Mouse (Mus musculus): Measurements from ENCODE around the gene Tbcd.

Tbcd gene

DNA sequence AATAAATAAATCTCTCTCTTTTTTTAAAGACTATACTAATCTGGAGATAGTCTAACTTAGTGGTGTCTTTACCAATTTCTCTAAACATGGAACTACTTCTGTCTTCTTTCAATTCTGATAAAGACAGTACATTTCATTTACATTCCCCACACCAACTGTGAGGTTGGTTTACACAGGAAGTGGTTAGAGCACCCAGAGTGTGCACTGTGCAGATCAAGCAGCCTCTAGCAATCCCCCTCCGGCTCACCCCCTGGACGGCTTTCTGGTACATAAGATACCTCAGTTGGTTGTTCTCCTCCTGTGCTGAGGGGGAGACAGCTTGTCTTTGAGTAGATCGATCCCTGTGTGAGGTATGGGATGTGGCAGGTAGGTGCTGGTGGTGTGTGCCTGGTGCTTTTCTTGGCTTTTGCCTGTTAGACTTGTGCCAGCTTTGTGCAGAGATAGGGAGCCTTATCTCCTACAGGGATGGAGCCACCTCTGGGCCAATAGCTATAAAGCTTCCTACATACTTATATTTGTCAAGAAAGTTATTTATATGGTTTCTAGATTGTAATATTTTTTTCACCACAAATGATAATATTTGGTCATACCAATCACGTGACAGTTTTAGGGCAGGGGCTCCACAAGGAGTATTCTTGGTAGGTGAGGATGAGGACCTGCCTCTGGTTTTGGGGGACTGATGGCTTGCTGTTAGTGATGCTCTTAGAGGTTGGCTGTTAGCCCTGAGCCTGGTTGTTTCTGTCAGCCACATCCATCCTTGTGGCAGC is 108.0 kb downstream of the Tbcd start:
- in situ Hi-C loops (cut with MboI; ENCODE audit: unreplicated experiment in 2 of 2), result no loop called here

- in situ Hi-C loops (cut with MboI; ENCODE audit: unreplicated experiment in 2 of 2), result no loop called here
Measured at GRCm38 (mm10) chr11:121560294-121560663, 108.5 kb downstream of the Tbcd start.

DNA sequence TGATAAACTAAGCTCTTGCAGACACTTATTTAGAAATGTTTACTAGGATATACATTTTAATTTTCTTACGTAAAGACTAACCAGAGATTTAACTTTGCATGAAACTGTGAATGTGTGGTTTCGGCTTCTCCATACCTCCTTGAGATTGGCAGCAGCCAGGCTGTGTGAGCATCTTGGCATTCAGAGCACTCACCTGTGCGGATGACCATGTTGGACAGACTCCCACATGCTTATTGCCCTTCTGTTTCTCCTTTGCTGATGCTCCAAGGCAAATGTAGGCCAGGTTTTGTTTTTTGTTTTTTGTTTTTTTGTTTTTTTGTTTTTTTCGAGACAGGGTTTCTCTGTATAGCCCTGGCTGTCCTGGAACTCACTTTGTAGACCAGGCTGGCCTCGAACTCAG is 111.6 kb downstream of the Tbcd start:
- in situ Hi-C loops (cut with MboI; ENCODE audit: unreplicated experiment in 2 of 2), result no loop called here

GRCm38 (mm10) chr11:121564265-121564664 is 112.5 kb downstream of the Tbcd start:
- in situ Hi-C loops (cut with MboI; ENCODE audit: unreplicated experiment in 2 of 2), result no loop called here

DNA sequence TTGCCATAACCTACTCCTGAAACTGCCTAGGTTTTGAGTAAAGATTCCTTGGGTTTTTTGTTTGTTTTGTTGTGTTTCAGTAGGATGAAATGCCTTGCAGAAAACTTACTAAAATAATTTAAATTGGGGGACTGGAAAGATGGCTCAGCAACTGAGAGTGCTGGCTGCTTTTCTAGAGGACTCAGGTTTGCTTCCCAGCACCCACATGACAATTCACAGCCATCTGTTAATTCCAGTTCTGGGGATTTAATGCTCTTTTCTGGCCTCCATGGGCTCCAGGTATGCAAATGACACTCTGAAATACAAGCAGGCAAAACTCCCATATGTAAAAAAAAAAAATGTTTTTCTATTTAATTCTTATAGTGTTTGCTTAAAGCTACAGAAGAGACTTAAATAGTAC is 130.1 kb downstream of the Tbcd start:
- in situ Hi-C loops (cut with MboI; ENCODE audit: unreplicated experiment in 2 of 2), result no loop called here

GRCm38 (mm10) chr11:121597254-121597653 is 145.5 kb downstream of the Tbcd start:
- in situ Hi-C loops (cut with MboI; ENCODE audit: unreplicated experiment in 2 of 2), result no loop called here

DNA sequence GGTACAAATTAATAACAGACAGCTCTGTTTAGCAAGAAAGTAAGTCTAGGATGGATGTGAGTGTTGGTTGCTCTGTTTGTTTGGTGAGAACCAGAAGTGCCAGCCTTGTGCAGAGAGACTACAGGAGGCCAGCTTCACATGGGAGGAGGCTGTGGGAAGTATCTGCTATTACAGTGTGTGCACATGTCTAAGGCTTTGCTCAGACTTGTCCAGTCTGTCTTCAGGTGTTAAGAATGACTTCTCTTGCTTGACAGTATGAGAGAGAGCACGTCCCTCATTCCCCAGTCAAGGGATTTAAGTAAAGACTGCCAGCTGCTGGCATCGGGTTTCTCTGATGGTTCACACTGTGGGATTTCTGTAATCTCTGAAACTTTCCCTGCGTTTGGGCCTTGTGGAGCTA is 149.7 kb downstream of the Tbcd start:
- in situ Hi-C loops (cut with MboI; ENCODE audit: unreplicated experiment in 2 of 2), result no loop called here

DNA sequence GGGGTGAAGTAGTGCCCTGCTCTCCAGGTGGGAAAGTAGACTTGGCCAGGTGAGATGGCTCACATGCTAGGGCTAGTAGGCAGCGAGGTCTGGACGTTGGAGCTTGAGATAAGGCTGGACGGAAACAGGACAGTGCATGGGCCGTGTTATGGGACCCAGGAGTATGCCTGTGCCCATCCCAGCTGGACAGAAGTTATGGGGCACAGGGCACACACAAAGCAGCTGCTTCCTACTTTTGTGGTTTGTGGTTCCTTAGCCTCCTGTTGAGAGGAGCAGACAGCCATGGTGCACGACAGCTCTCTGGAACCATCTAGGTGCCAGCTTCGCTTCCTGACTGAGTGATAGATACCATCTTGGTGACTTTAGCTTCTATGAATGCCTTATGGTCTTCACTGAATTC is 153.9 kb downstream of the Tbcd start:
- in situ Hi-C loops (cut with MboI; ENCODE audit: unreplicated experiment in 2 of 2), result no loop called here

DNA sequence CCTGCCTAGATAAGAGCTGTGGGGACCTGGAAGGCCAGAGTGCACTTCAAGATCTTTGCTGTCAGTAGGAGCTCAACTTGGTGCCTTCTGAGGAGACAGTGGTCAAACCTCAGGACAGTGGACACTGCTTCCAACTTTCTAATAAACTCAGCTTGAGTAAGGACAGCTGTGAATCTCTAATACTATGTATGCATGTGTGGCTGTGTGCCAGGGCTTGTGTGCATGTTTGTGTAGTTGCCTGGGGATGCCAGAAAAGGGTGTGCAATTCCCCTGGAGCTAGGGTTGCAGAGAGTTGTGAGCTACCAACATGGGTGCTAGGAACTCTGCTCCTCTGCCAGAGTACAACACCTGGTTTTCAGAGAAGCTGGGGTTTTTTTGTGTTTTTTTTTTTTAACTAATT is 159.2 kb downstream of the Tbcd start:
- in situ Hi-C loops (cut with MboI; ENCODE audit: unreplicated experiment in 2 of 2), result no loop called here

DNA sequence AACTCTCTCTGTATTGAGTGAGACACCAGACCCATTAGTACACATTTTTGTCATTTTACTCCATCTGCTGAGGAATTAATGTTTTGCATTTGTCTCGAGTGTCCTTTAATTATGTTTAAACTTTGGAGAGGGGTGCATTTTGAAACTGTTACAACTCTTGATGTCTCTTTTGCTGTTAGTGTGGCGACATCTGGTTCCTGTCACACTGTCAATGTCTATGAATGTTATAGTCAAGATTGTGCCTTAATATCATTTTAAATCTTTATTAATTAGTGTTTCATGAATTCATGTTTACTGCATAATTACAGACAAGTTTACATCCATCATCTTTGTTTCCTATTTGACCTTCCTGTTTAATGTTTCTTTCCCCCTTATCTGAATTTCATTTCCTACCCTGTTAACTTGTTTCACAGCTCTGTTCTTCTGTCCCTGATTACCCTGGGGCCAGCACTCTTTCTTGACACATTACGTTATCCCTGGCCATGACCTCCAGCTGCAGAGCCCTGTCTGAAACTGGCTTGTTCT is 164.3 kb downstream of the Tbcd start:
- in situ Hi-C loops (cut with MboI; ENCODE audit: unreplicated experiment in 2 of 2), result no loop called here

DNA sequence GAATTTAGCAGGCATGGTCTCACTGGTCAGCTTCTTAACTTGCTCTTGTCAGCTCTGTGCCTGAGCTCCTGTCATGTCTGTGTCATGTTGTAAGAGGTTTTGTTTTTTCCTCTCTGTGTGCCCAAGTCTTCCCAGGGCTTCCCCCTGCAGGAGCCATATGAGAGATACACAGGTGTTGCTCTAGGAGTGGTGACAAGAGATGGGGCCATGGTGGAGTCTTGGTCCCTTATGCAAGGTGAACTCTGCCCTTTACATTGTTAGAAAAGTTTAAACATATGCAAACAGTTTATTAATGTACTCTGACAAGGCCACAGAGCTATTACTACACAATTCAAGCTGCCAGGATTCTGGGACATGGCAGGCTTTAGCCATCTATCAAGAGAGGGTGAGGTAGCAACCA is 164.8 kb downstream of the Tbcd start:
- in situ Hi-C loops (cut with MboI; ENCODE audit: unreplicated experiment in 2 of 2), result no loop called here

- in situ Hi-C loops (cut with MboI; ENCODE audit: unreplicated experiment in 2 of 2), result no loop called here
Measured at GRCm38 (mm10) chr11:121617371-121617770, 165.6 kb downstream of the Tbcd start.

DNA sequence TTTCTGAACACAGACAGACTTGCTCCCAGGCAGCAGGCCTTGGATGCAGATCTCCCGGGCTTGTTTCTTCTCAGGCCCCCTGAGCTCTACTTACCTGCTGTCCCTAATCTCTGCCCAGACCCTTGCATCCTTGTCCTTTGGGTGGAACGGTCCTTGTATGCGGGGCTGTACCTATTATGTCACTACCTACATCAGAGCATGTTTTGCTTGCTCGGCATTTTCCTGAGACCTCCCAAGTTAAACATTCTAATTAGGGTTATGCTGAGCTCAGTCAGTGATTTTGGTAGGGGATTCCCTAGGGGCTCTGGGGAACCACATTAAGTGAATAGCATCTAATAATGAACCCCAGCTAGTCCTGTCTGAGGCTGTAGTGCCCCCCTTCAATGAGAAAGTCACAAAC is 173.3 kb downstream of the Tbcd start:
- in situ Hi-C loops (cut with MboI; ENCODE audit: unreplicated experiment in 2 of 2), result no loop called here

- in situ Hi-C loops (cut with MboI; ENCODE audit: unreplicated experiment in 2 of 2), result no loop called here
Measured at GRCm38 (mm10) chr11:121627521-121627920, 175.8 kb downstream of the Tbcd start.

DNA sequence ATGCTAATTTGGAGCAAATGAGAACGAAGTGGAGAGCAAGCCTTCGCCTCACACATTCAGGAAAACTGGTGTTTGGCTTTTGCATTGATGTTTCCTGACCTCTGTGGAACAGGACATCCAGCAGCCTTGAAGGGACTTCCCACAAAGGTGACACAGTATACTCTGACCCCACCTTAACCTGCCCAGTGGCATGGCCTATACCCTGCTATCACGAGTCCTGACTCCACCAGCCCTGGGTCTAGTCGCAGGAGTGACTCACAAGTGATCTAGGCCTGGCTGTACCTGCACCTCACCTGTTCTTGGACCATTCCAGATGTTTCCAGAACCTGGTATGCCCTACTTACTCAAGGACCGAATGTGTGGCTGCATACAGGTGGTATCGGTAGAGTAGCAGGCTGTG is 177.8 kb downstream of the Tbcd start:
- in situ Hi-C loops (cut with MboI; ENCODE audit: unreplicated experiment in 2 of 2), result no loop called here

DNA sequence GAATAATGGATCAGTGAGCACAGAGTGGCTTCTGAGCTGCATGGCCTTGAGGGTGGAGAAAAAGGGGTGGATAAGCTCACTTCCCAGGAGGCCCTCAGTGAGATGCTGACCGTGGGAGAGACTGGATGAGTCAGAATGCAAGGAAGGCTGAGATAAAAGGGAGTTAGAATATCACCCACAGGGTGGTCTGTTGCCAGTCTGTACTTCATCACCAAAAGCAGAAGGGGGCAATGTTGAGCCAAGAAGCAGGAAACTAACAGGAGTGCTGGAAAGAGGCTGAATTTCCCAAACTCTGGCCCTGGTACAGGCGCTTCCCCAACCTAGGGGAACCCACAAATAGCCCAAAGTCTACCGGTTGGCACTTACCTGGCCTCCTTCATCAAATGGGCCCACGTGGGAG is 178.7 kb downstream of the Tbcd start:
- in situ Hi-C loops (cut with MboI; ENCODE audit: unreplicated experiment in 2 of 2), result no loop called here

- in situ Hi-C loops (cut with MboI; ENCODE audit: unreplicated experiment in 2 of 2), result no loop called here
Measured at GRCm38 (mm10) chr11:121631410-121631809, 179.7 kb downstream of the Tbcd start.

DNA sequence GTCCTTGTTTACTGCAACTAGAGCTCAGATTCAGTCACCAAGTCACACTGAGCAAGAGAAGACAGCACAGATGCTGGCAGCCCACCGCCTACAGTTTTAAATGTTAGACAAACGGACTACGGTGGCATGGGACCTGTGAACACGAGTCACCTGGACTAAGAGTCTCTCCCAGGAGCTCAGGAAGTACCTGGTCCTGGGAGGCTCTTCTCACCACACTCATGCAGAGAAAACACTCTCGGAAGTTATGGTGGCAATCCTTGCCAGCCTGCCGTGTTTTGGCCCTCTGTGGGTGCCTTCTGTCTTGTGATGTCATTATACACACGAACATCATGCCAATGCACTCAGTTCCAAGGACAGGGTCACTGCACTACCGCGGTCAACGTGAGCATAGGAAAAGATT is 184.9 kb downstream of the Tbcd start:
- in situ Hi-C loops (cut with MboI; ENCODE audit: unreplicated experiment in 2 of 2), result no loop called here

DNA sequence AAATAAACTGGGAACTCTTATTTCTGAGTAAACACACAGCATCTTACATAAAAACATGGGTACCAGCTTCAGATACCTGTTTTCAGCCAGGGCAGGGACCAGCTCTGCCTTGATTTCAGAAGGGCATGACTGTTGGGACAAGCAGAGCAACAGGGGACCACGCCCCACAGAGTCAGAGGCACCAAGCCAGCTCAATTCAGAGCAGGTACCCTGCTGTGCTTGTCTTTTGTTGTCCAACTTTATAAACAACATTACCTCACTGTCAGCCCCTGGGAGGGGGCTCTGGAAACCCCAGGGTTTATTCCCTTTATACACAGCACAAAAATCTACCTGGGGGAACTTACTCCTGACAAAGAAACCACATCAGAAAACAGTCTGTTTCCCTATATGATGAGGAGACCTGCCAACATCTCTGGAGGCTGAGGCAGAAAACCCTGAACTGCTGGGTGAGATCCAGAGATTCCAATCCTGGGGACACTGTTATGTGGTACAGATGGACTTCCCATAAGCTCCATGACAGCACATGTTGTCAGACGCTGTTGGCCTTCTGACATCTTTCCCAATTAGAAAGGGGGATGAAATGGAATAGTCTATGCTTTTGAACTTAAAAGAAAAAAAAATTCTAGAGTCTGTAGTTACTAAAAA is 189.9 kb downstream of the Tbcd start:
- in situ Hi-C loops (cut with MboI; ENCODE audit: unreplicated experiment in 2 of 2), result no loop called here

DNA sequence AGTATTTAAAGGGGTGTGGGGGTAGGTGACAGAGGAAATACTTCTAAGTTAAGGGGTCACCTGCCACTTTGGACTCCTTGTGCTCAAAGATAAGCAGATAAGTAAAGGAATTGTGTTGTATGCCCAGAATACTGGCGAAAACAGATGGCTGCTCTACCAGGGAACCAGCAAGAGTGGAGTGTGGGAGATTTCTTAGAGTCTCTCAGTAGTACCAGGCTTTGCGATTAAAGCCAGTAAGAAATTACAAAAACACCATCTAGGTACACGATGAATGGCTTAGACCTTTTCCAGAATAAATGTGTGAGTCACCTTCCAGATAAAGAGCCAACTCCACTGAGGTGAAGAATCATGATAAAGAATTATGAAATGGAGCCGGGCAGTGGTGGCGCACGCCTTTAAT is 193.6 kb downstream of the Tbcd start:
- in situ Hi-C loops (cut with MboI; ENCODE audit: unreplicated experiment in 2 of 2), result no loop called here

DNA sequence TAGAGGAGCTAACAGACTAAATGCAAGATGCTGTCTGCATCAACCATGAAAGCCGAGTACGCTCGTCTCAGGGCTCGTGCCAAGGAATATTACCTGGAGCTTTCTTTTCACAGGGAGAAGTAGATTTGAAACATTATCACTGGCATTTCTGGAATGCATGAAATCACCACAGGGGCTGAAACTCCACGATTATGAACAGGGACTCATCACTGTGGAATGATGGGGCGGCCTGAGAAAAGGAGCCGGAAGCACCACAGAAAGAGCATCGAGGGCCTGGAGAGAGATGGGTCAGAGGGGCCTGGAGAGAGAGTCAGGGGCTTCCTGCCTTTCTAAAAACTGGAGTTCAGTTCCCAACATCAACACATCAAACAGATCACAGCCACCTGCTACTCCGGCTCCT is 195.6 kb downstream of the Tbcd start:
- in situ Hi-C loops (cut with MboI; ENCODE audit: unreplicated experiment in 2 of 2), result no loop called here

DNA sequence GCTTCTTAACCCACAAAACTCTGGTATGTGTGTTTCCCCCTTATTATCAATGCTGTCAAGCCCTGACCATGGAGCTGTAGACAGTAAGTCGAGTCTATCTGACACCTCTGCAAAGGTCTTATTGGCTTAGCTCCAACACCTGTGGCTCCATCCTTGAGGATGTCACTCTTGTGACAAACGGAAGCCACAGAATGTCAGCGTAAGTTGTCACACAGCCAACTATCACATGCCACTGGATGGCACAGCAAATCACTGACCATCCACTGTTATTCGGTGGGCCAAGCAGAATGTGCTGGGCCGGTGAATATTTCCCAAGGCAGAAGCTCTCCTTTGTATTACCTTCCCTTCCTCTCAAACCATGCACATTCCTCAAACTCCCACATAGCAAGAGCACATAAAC is 196.4 kb downstream of the Tbcd start:
- in situ Hi-C loops (cut with MboI; ENCODE audit: unreplicated experiment in 2 of 2), result no loop called here
